Mouse (Mus musculus) liver, postnatal 0 days (tissue): ENCODE results near the gene Gm20431. TPM values are rescaled to one million over a fixed set of nuclear protein-coding genes. Genes with fewer than 3 reads are reported as not detected.
"Not testable (repeated sequence)": the region's sequence is repeated elsewhere in the genome, so short reads cannot be mapped to it uniquely, and the experiment has no call there.

Experiments used
- ATAC-seq: fragments of 200-750 bp; cut with Nextera tagmentation; 2 replicates; pipeline ENCODE4 v1.8.0; 2017; ENCODE audit warnings: mild to moderate bottlenecking, moderate library complexity
- DNase-seq: peaks from one replicate; pipeline ENCODE4 v3.0.0-alpha.2; 2016
- H3K27ac ChIP-seq: fragments of 300-500 bp; sonication (generic); 2 replicates; pipeline ENCODE4 v1.5.1; 2014; ENCODE audit warnings: antibody characterized with exemption, moderate library complexity, mild to moderate bottlenecking, low read depth
- H3K27me3 ChIP-seq: fragments of 300-500 bp; sonication (generic); 2 replicates; pipeline ENCODE4 v1.6.1; 2014; ENCODE audit warnings: low read length, control low read depth, mixed read lengths; ENCODE audit not compliant: insufficient read depth
- H3K36me3 ChIP-seq: fragments of 300-500 bp; sonication (generic); replicated peaks from 2 replicates; pipeline ENCODE4 v1.6.1; 2014; ENCODE audit warnings: mild to moderate bottlenecking, control low read depth, low read length, moderate library complexity, mixed read lengths; ENCODE audit not compliant: insufficient read depth
- H3K4me1 ChIP-seq: fragments of 300-500 bp; sonication (generic); 2 replicates; pipeline ENCODE4 v1.6.1; 2014; ENCODE audit warnings: antibody characterized with exemption, mild to moderate bottlenecking, control low read depth; ENCODE audit not compliant: insufficient read depth
- H3K4me2 ChIP-seq: fragments of 300-500 bp; sonication (generic); 2 replicates; pipeline ENCODE4 v1.6.1; 2014; ENCODE audit warnings: low read depth, mild to moderate bottlenecking, low read length, moderate library complexity, mixed read lengths
- H3K4me3 ChIP-seq: fragments of 300-500 bp; sonication (generic); 2 replicates; pipeline ENCODE4 v1.5.1; 2014; ENCODE audit warnings: low read depth, low read length
- H3K9ac ChIP-seq: fragments of 300-500 bp; sonication (generic); replicated peaks from 2 replicates; pipeline ENCODE4 v1.6.1; 2014; ENCODE audit warnings: mild to moderate bottlenecking, moderate library complexity
- H3K9me3 ChIP-seq: fragments of 300-500 bp; sonication (generic); 2 replicates; pipeline ENCODE4 v1.6.1; 2016; ENCODE audit warnings: mild to moderate bottlenecking, control low read depth, low read length, mixed read lengths
- CTCF ChIP-seq: sonication (generic); IDR thresholded peaks from 2 replicates; pipeline ENCODE4 v1.5.1; 2016; ENCODE audit warnings: antibody characterized with exemption, low read depth
- EP300 ChIP-seq: IDR thresholded peaks from 2 replicates; pipeline ENCODE4 v1.6.1; 2016; ENCODE audit warnings: antibody characterized with exemption, low read depth, mild to moderate bottlenecking
- WGBS: fragments of 180-500 bp; shearing (Covaris S2); extraction: QIAGEN DNeasy Blood & Tissue Kit; methylation state at CpG from one replicate; pipeline ENCODE4 v1.1.7; 2014; ENCODE audit not compliant: insufficient replicate concordance; 5-methylcytosine and 5-hydroxymethylcytosine counted together
- polyA plus RNA-seq: library from polyadenylated mRNA; unstranded; fragments of >200 nt; fragmentation: Nextera tagmentation; extraction: Ambion mirVana; gene quantifications from 2 replicates; pipeline ENCODE4 v1.2.1, GENCODE M21; 2015

Gm20431 gene
- polyA plus RNA-seq, 1 experiment from 2014 or later = 1.7 TPM

DNA sequence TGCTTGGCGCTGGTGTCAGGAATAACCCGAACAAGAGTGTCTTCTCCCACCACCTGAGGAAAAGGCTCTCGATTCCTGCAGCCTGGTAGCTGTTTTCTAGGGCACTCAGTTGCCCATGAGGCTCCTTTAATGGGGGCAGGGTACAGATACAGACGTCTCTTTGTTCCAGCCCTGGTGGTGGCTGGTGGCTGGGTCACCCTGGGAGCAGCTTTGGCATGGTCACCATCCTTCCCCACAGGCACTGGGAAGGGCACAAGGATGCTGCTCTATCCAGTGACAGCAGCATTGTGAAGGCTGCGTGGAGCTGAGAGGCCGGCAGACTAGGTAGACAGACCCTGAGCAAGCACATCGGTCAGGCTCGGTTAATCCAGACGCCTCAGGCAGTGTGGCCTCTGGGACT is 9.7 kb downstream of the Gm20431 start:
- TF ChIP-seq CTCF = no peak
- TF ChIP-seq EP300 = no peak
- H3K4me3 ChIP-seq = no peak overlapping the region
- WGBS = 87% methylated on average over 9 of the region's 9 CpGs
- H3K9ac ChIP-seq = no peak overlapping the region
- no peak overlapping the region for H3K4me2 ChIP-seq
- no peak for ATAC-seq
- no peak overlapping the region for H3K27ac ChIP-seq
- no peaks in the 10 kb centered on the region for H3K9me3 ChIP-seq
- DNase-seq = no peak
- peaks cover 19% of the 10 kb centered on the region for H3K4me1 ChIP-seq
- H3K36me3 ChIP-seq = peaks cover 21% of the 10 kb centered on the region
- H3K27me3 ChIP-seq = no peaks in the 10 kb centered on the region

GRCm38 (mm10) chr2:167649290-167650032 is 11.8 kb downstream of the Gm20431 start:
- H3K4me2 ChIP-seq = no peak overlapping the region
- ATAC-seq = peak; percentile 80
- H3K9me3 ChIP-seq = no peaks in the 10 kb centered on the region
- H3K4me1 ChIP-seq = peaks cover 10% of the 10 kb centered on the region
- TF ChIP-seq EP300 (no peak), CTCF (peak; percentile 22; the same call in 1 of the 2 replicates)
- WGBS = 72% methylated on average over 12 of the region's 12 CpGs
- H3K27ac ChIP-seq = peak overlapping the region; percentile 41
- no peaks in the 10 kb centered on the region for H3K27me3 ChIP-seq
- no peak overlapping the region for H3K4me3 ChIP-seq
- H3K9ac ChIP-seq = no peak overlapping the region; the same call in 1 of the 2 replicates
- H3K36me3 ChIP-seq = peaks cover 19% of the 10 kb centered on the region
- DNase-seq = peak; percentile 61

- Histone ChIP-seq H3K27ac (no peak overlapping the region), H3K4me1 (peaks cover 14% of the 10 kb centered on the region), H3K4me3 (no peak overlapping the region), H3K9ac (no peak overlapping the region), H3K9me3 (no peaks in the 10 kb centered on the region), H3K36me3 (peaks cover 2% of the 10 kb centered on the region), H3K4me2 (no peak overlapping the region), H3K27me3 (no peaks in the 10 kb centered on the region)
- no peak for ATAC-seq
- DNase-seq = no peak
- no peak for TF ChIP-seq EP300
- TF ChIP-seq CTCF = peak; percentile 38
- 91% methylated on average over 4 of the region's 4 CpGs for WGBS
Measured at GRCm38 (mm10) chr2:167646411-167646810, 14.9 kb downstream of the Gm20431 start.

GRCm38 (mm10) chr2:167643356-167644052 is 17.8 kb downstream of the Gm20431 start:
- not testable (repeated sequence) for H3K36me3 ChIP-seq, H3K27ac ChIP-seq, H3K4me2 ChIP-seq, H3K4me3 ChIP-seq, DNase-seq, H3K9me3 ChIP-seq, H3K27me3 ChIP-seq, H3K9ac ChIP-seq, ATAC-seq
- WGBS = 75% methylated on average over 13 of the region's 13 CpGs
- peaks cover 10% of the 10 kb centered on the region for H3K4me1 ChIP-seq

DNA sequence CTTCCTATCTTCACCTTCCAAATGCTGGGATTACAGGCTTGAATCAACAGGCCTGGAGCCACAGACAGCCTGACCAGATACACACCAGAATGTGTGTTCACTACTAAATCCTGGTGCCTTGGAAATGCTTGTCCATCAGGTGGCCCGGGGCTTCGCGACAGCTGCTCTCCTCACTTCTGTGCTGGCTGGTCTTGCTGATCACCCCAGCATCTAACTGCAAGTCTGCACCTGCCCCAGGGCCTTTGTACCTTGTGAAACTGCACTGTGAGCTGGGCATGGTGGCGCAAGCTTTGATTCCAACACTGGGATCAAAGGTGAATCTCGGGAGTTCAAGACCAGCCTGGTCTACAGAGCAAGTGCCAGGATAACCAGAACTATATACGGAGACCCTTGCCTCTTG is 19.1 kb downstream of the Gm20431 start:
- H3K27ac ChIP-seq = no peak overlapping the region
- WGBS = 86% methylated on average over 6 of the region's 6 CpGs
- no peak overlapping the region for H3K4me3 ChIP-seq
- TF ChIP-seq EP300 (no peak), CTCF (no peak)
- H3K4me2 ChIP-seq = no peak overlapping the region
- H3K4me1 ChIP-seq = peaks cover 10% of the 10 kb centered on the region
- no peaks in the 10 kb centered on the region for H3K27me3 ChIP-seq
- ATAC-seq (no peak), DNase-seq (no peak)
- 0 out of 2 replicates have a peak, but pooled peaks cover 2% of the 10 kb centered on the region for H3K36me3 ChIP-seq
- H3K9ac ChIP-seq = no peak overlapping the region
- no peaks in the 10 kb centered on the region for H3K9me3 ChIP-seq

DNA sequence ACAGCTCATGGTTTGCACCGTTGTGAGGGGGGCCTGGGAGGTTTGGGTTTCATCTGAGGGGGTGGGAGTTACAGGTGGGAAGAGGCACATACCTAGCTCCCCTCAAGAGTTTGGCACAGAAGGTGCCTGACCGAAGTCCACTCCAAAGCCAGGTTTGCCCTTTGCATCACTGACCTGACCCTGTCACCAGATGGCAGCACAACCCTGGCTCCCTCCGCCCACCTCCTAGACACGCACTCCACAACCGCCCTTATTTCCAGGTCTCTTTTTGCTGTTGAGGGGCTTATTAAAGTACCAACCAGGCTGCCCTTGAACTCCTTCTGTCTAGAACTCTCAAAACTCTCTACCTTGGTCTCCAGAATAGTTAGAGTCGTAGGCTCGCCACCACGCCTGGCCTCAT is 20.0 kb downstream of the Gm20431 start:
- Histone ChIP-seq H3K4me3 (no peak overlapping the region), H3K27ac (no peak overlapping the region), H3K4me2 (no peak overlapping the region), H3K36me3 (0 out of 2 replicates have a peak, but pooled peaks cover 2% of the 10 kb centered on the region), H3K27me3 (no peaks in the 10 kb centered on the region), H3K9ac (no peak overlapping the region), H3K4me1 (peaks cover 10% of the 10 kb centered on the region), H3K9me3 (no peaks in the 10 kb centered on the region)
- DNase-seq (peak; percentile 80), ATAC-seq (peak; percentile 76)
- TF ChIP-seq EP300 (no peak), CTCF (peak; percentile 92)
- 31% methylated on average over 8 of the region's 8 CpGs for WGBS
